Mouse (Mus musculus) sigmoid colon, adult 10 weeks (tissue): ENCODE results near the gene Colca2. TPM values are rescaled to one million over a fixed set of nuclear protein-coding genes. Genes with fewer than 3 reads are reported as not detected.

Source experiments
- polyA plus RNA-seq: library from polyadenylated mRNA; stranded (reverse); fragments of 350-450 nt; fragmentation: Illumina TruSeq; extraction: RNeasy Lipid Tissue Mini Kit (QIAGEN cat#74804); gene quantifications from one replicate; pipeline ENCODE4 v1.2.3, GENCODE M21; 2014; ENCODE audit warnings: low read depth, low replicate concordance

The Colca2 gene
- polyA plus RNA-seq, result 2.3 TPM

GRCm38 (mm10) chr9:51278500-51279381 is at the start of gene Colca2:
Gene Colca2, minus strand, starts transcription at chr9:51278569.

Other genes starting within 250 kb of the Colca2 start
- gene Btg4, start 217.7 kb downstream of the Colca2 start, polyA plus RNA-seq, result not detected
- gene Layn, start 201.5 kb downstream of the Colca2 start, polyA plus RNA-seq, result 2.2 TPM
- not detected for gene 4833427G06Rik, start 176.5 kb downstream of the Colca2 start, polyA plus RNA-seq
- gene Gm32742, start 113.1 kb downstream of the Colca2 start, polyA plus RNA-seq, result 0.95 TPM
- gene Pou2af1, start 64.9 kb downstream of the Colca2 start, polyA plus RNA-seq, result 35.4 TPM
- 0.69 TPM for gene 1810046K07Rik, start 50.3 kb upstream of the Colca2 start, polyA plus RNA-seq